Mouse (Mus musculus) induced T-regulatory cell, adult 2 months (primary cell): ENCODE results near the gene Pdlim4.

Experiments
- DNase-seq: peaks from one replicate; pipeline ENCODE4 v3.0.0-alpha.2; 2012; ENCODE audit warnings: low read depth

The Pdlim4 gene

GRCm38 (mm10) chr11:54068520-54069371 lies at the start of gene Pdlim4:
TSS of gene Pdlim4 (minus strand) at chr11:54069014.
- no peak for DNase-seq

GRCm38 (mm10) chr11:54117096-54117495 lies 48.3 kb upstream of the Pdlim4 start:
- no peak for DNase-seq

- DNase-seq = no peak
These were observed 47.6 kb upstream of the Pdlim4 start for GRCm38 (mm10) chr11:54116406-54116805.

- DNase-seq = no peak
These were observed 47.1 kb upstream of the Pdlim4 start for GRCm38 (mm10) chr11:54115911-54116310.

GRCm38 (mm10) chr11:54115301-54115700 lies 46.5 kb upstream of the Pdlim4 start:
- DNase-seq = no peak

- no peak for DNase-seq
These were observed 45.9 kb upstream of the Pdlim4 start for GRCm38 (mm10) chr11:54114746-54115145.

- DNase-seq = no peak
These were observed 44.5 kb upstream of the Pdlim4 start for GRCm38 (mm10) chr11:54113352-54113751.

- DNase-seq = no peak
These were observed 44.1 kb upstream of the Pdlim4 start for GRCm38 (mm10) chr11:54112920-54113319.

- DNase-seq = no peak
These were observed 43.3 kb upstream of the Pdlim4 start for GRCm38 (mm10) chr11:54111976-54112741.

GRCm38 (mm10) chr11:54111291-54111690 lies 42.5 kb upstream of the Pdlim4 start:
- no peak for DNase-seq

- DNase-seq = no peak
These were observed 40.1 kb upstream of the Pdlim4 start for GRCm38 (mm10) chr11:54108894-54109293.

GRCm38 (mm10) chr11:54108131-54108530 lies 39.3 kb upstream of the Pdlim4 start:
- DNase-seq = no peak

GRCm38 (mm10) chr11:54107239-54107638 lies 38.4 kb upstream of the Pdlim4 start:
- DNase-seq = no peak

GRCm38 (mm10) chr11:54106676-54107075 lies 37.9 kb upstream of the Pdlim4 start:
- DNase-seq = no peak

GRCm38 (mm10) chr11:54105011-54105410 lies 36.2 kb upstream of the Pdlim4 start:
- DNase-seq = no peak

- no peak for DNase-seq
These were observed 34.1 kb upstream of the Pdlim4 start for GRCm38 (mm10) chr11:54102706-54103449.

GRCm38 (mm10) chr11:54101701-54102100 lies 32.9 kb upstream of the Pdlim4 start:
- DNase-seq = no peak

GRCm38 (mm10) chr11:54100692-54101591 lies 32.1 kb upstream of the Pdlim4 start:
- DNase-seq = peak; percentile 56

GRCm38 (mm10) chr11:54100045-54100691 lies 31.4 kb upstream of the Pdlim4 start, which contains the start of gene P4ha2:
TSS of gene P4ha2 (plus strand) at chr11:54100095.
- no peak for DNase-seq

GRCm38 (mm10) chr11:54093000-54093399 lies 24.2 kb upstream of the Pdlim4 start:
- DNase-seq = peak; percentile 62

- DNase-seq = peak; percentile 48
These were observed 23.4 kb upstream of the Pdlim4 start for GRCm38 (mm10) chr11:54092188-54092587.
